Comparison of ENCODE assay signal across 21 mouse cellular contexts in the genomic region with DNA sequence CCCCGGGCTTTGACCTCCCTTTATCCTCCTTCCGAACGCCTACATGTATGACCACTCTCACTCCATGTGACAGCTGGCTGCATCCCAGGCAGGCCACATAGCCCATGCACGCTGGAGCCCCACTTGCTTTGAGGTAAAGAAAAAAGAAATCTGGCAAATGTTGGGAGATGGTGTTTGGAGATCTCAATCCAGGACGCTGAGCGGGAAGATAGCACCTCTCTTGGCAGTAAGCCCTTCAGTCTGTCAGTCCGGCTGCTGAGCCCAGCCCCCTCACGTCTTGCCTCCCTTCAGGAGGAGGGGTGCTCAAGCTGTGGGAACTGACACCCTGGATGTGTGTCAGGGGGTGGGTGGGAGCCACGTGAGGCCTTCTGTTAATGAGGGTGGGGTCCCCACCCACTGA. TPM values are rescaled to one million over a fixed set of nuclear protein-coding genes. Genes with fewer than 3 reads are reported as not detected.
A peak's percentile ranks its signal among the peaks of the same experiment; 100 is the strongest.
DNase-seq lines count a peak whose midpoint lies in the region; ATAC-seq and TF ChIP-seq lines count a peak whose summit lies in the region.
"Had no signal": no experiment of that assay in that cellular context is flagged by ENCODE, and none has a peak within 500 bp of the region (broad histone marks: within the 10 kb centered on the region; RNA-seq: fewer than 3 reads in every experiment).

No protein-coding gene starts in this region.

- no peak for TF ChIP-seq EP300 in heart, adult 2 months (IDR thresholded peaks at IDR 0.05; ENCODE audit: insufficient read depth, low read depth, low read length)

- H3K27ac ChIP-seq in heart, embryonic 10.5 days, result 0 out of 2 replicates have a peak overlapping the region, but pooled peaks have one; percentile 13
- no peak overlapping the region for H3K27ac ChIP-seq in heart, adult 2 months
- peak overlapping the region; percentile 84 for H3K27ac ChIP-seq in forebrain, embryonic 15.5 days (replicated peaks)
- H3K27ac ChIP-seq: liver, embryonic 13.5 days had no signal

- no peak for TF ChIP-seq POLR2A in heart, adult 2 months (IDR thresholded peaks at IDR 0.05; ENCODE audit: insufficient read depth, low read depth, low read length)

- H3K79me2 ChIP-seq in heart, adult 2 months (replicated peaks; ENCODE audit: control insufficient read depth, insufficient read depth, low read length), result no peaks in the 10 kb centered on the region

- no peak overlapping the region for H3K4me2 ChIP-seq in forebrain, embryonic 15.5 days (replicated peaks)
- H3K4me2 ChIP-seq: liver, embryonic 13.5 days had no signal

- H3K9me3 ChIP-seq in heart, embryonic 10.5 days, result no peaks in the 10 kb centered on the region
- H3K9me3 ChIP-seq in forebrain, embryonic 15.5 days, result no peaks in the 10 kb centered on the region
- H3K9me3 ChIP-seq: liver, embryonic 13.5 days had no signal

- no peak for DNase-seq in heart, embryonic 10.5 days (ENCODE audit: low spot score)
- no peak for DNase-seq in heart, adult 2 months
- peak; percentile 81 for DNase-seq in brain, adult 2 months (ENCODE audit: low read depth, low spot score)
- peak; percentile 59 to 68 for DNase-seq in left cerebral cortex, postnatal 36 days (ENCODE audit: low spot score in 2 of 2)
- DNase-seq in liver, result no peak
- no peak for DNase-seq in heart, adult 11 months
- DNase-seq: adrenal gland, postnatal 25 days; cerebellum, adult 9-10 months; heart, postnatal 4 days; kidney, adult 18-20 months; kidney, postnatal 10 days; liver, embryonic 13.5 days; lung, postnatal 10 days had no signal

- ATAC-seq in forebrain, embryonic 15.5 days (replicated peaks), result no peak
- ATAC-seq: midbrain, embryonic 16.5 days had no signal

- TF ChIP-seq CTCF in heart, adult 2 months (IDR thresholded peaks at IDR 0.05), result no peak

- no peaks in the 10 kb centered on the region for H3K36me3 ChIP-seq in heart, embryonic 10.5 days
- no peaks in the 10 kb centered on the region for H3K36me3 ChIP-seq in heart, adult 2 months (ENCODE audit: control insufficient read depth, insufficient read depth, low read length)
- no peaks in the 10 kb centered on the region for H3K36me3 ChIP-seq in forebrain, embryonic 15.5 days
- H3K36me3 ChIP-seq: liver, embryonic 13.5 days had no signal

- 51% methylated on average over 9 of the region's 9 CpGs for WGBS in heart, embryonic 10.5 days
- WGBS in heart, adult 2 months, result 46% methylated on average over 9 of the region's 9 CpGs
- WGBS in forebrain, embryonic 15.5 days, result 49% methylated on average over 9 of the region's 9 CpGs

- peaks cover 22% of the 10 kb centered on the region for H3K4me1 ChIP-seq in heart, embryonic 10.5 days
- H3K4me1 ChIP-seq in heart, adult 2 months (ENCODE audit: control insufficient read depth, insufficient read depth, low read length), result no peaks in the 10 kb centered on the region
- peaks cover 43% of the 10 kb centered on the region for H3K4me1 ChIP-seq in forebrain, embryonic 15.5 days
- H3K4me1 ChIP-seq: liver, embryonic 13.5 days had no signal

- no peak overlapping the region for H3K4me3 ChIP-seq in heart, embryonic 10.5 days
- no peak overlapping the region for H3K4me3 ChIP-seq in heart, adult 2 months
- H3K4me3 ChIP-seq in forebrain, embryonic 15.5 days, result no peak overlapping the region
- H3K4me3 ChIP-seq: liver, embryonic 13.5 days had no signal

- intact Hi-C loops in heart, adult 2 months (cut with DNase I), result no loop called here
- intact Hi-C loops in left cerebral cortex, postnatal 36 days (cut with DNase I), result no loop called here

- no peak overlapping the region for H3K9ac ChIP-seq in heart, adult 2 months (ENCODE audit: low read depth, low read length)
- H3K9ac ChIP-seq in forebrain, embryonic 15.5 days (replicated peaks), result no peak overlapping the region
- H3K9ac ChIP-seq: liver, embryonic 13.5 days had no signal

- H3K27me3 ChIP-seq in heart, embryonic 10.5 days (ENCODE audit: insufficient read depth, poor library complexity, severe bottlenecking), result peaks cover 40% of the 10 kb centered on the region
- no peaks in the 10 kb centered on the region for H3K27me3 ChIP-seq in heart, adult 2 months (ENCODE audit: control insufficient read depth, insufficient read depth, low read length)
- no peaks in the 10 kb centered on the region for H3K27me3 ChIP-seq in forebrain, embryonic 15.5 days
- H3K27me3 ChIP-seq: liver, embryonic 13.5 days had no signal

RNA-seq across cellular contexts. Expression of gene Gm26897, which starts 13.0 kb away (rescaled TPM):
- not detected in 2 replicates for polyA plus RNA-seq in heart, embryonic 10.5 days (2016; fragmentation: Nextera tagmentation; extraction: Ambion mirVana)
- total RNA-seq in heart, adult 2 months (2021), result not detected
- not detected in 2 replicates for polyA plus RNA-seq in heart, adult 2 months (2012; rRNA removed)
- not detected in 2 replicates for polyA plus RNA-seq in forebrain, embryonic 15.5 days (2015; fragmentation: Nextera tagmentation; extraction: Ambion mirVana)
- total RNA-seq in left cerebral cortex, postnatal 36 days (2021), result not detected
- total RNA-seq: adrenal gland, postnatal 25 days; heart, postnatal 4 days; megakaryocyte, adult 5-6 weeks had no signal
- polyA plus RNA-seq: C2C12; gonadal fat pad, adult 2 months; heart, embryonic 14.5 days; limb, embryonic 11.5 days; liver, embryonic 13.5 days; midbrain, embryonic 16.5 days; urinary bladder, adult 2 months had no signal

Comparison
In these comparisons a context has a peak if more than half of its experiments do, and no peak if none do; other contexts are left out.
1. DNase-seq: peak in brain, adult 2 months (single experiment) and left cerebral cortex, postnatal 36 days (2 of 2); none in heart, embryonic 10.5 days (single experiment), heart, adult 2 months (0 of 2), liver (single experiment) and heart, adult 11 months (single experiment).